Mouse (Mus musculus): ENCODE results near the gene Epb41l4b. TPM values are rescaled to one million over a fixed set of nuclear protein-coding genes. Genes with fewer than 3 reads are reported as not detected.
A peak's percentile ranks its signal among the peaks of the same experiment; 100 is the strongest.

Epb41l4b gene
- polyA plus RNA-seq, 1 experiment from 2014 or later, result 0.29 TPM

- ATAC-seq (ENCODE audit: insufficient number of reproducible peaks, low FRiP score), result peak; percentile 55; the same call in 1 of the 2 replicates
Observed at GRCm38 (mm10) chr4:57082775-57083428, 60.3 kb downstream of the Epb41l4b start.

DNA sequence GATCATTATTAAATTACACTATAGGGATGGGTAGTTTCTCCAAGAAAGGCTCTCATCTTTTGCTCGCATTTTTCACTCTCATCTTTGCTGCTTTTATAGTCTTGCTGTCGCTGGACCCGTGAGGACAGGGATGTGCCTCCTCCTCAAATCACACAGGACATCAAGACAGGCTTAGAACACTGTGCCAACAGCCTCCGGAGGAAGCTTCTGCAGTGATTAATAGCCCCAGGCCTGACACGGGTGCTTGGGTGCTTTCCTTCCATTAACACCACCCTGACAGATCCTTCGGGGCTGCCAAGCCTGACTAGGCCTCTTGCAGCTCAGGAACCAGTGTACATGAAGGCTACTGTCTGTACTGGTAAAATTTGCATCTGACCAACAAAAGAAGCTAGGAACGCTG, 61.8 kb downstream of the Epb41l4b start:
- Histone ChIP-seq H3K27me3 (replicated peaks) (0 out of 2 replicates have a peak, but pooled peaks cover 6% of the 10 kb centered on the region), H3K4me1 (replicated peaks) (peaks cover 29% of the 10 kb centered on the region), H3K27ac (ENCODE audit: poor library complexity, severe bottlenecking) (no peak overlapping the region), H3K9ac (no peak overlapping the region), H3K36me3 (no peaks in the 10 kb centered on the region), H3K4me2 (no peak overlapping the region), H3K4me3 (no peak overlapping the region), H3K9me3 (replicated peaks) (no peaks in the 10 kb centered on the region)
- no peak for ATAC-seq (ENCODE audit: insufficient number of reproducible peaks, low FRiP score)
- WGBS, result 72% methylated on average over 7 of the region's 7 CpGs

More at GRCm38 (mm10) chr4:57082775-57083428, 60.3 kb downstream of the Epb41l4b start:
- H3K4me1 ChIP-seq (replicated peaks), result peaks cover 31% of the 10 kb centered on the region
- 0 out of 2 replicates have a peak, but pooled peaks cover 6% of the 10 kb centered on the region for H3K27me3 ChIP-seq (replicated peaks)
- no peaks in the 10 kb centered on the region for H3K36me3 ChIP-seq
- no peak overlapping the region for H3K4me2 ChIP-seq
- no peak overlapping the region for H3K4me3 ChIP-seq
- no peak overlapping the region for H3K27ac ChIP-seq (ENCODE audit: poor library complexity, severe bottlenecking)
- 34% methylated on average over 10 of the region's 10 CpGs for WGBS
- no peak overlapping the region for H3K9ac ChIP-seq
- no peaks in the 10 kb centered on the region for H3K9me3 ChIP-seq (replicated peaks)

GRCm38 (mm10) chr4:57073843-57074242, 69.4 kb downstream of the Epb41l4b start:
- Histone ChIP-seq H3K4me1 (replicated peaks) (0 out of 2 replicates have a peak, but pooled peaks cover 6% of the 10 kb centered on the region), H3K9me3 (replicated peaks) (no peaks in the 10 kb centered on the region), H3K9ac (no peak overlapping the region), H3K27ac (ENCODE audit: poor library complexity, severe bottlenecking) (no peak overlapping the region), H3K36me3 (no peaks in the 10 kb centered on the region), H3K27me3 (replicated peaks) (no peaks in the 10 kb centered on the region; the same call in 1 of the 2 replicates), H3K4me3 (no peak overlapping the region), H3K4me2 (no peak overlapping the region)
- WGBS, result 66% methylated on average over 7 of the region's 7 CpGs
- no peak for ATAC-seq (ENCODE audit: insufficient number of reproducible peaks, low FRiP score)

GRCm38 (mm10) chr4:57073174-57073573, 70.1 kb downstream of the Epb41l4b start:
- no peak for ATAC-seq (ENCODE audit: insufficient number of reproducible peaks, low FRiP score)
- H3K4me2 ChIP-seq, result no peak overlapping the region
- H3K27ac ChIP-seq (ENCODE audit: poor library complexity, severe bottlenecking), result no peak overlapping the region
- H3K27me3 ChIP-seq (replicated peaks), result no peaks in the 10 kb centered on the region; the same call in 1 of the 2 replicates
- H3K36me3 ChIP-seq, result no peaks in the 10 kb centered on the region
- H3K9ac ChIP-seq, result no peak overlapping the region
- WGBS, result 89% methylated on average over 14 of the region's 14 CpGs
- H3K4me3 ChIP-seq, result no peak overlapping the region
- H3K9me3 ChIP-seq (replicated peaks), result no peaks in the 10 kb centered on the region
- H3K4me1 ChIP-seq (replicated peaks), result 0 out of 2 replicates have a peak, but pooled peaks cover 6% of the 10 kb centered on the region

DNA sequence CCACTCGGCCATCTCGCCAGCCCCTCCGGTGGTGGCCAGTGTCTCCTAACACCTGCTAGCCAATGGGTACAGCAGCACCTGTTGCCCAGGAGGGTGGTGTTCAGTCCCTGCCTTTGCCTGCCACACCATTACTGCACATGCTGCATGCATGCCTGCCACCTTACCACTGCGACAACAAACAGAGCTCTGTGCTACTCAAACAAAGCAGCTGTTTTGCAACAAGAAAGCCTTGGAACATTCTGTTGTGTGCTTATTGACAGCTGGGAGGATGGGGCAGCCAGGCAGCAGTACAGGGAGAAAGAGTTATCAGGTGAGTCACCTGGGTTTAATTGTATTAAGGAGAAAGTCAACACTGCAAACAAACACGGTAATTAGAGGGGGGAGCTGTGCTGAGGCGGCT, 72.6 kb downstream of the Epb41l4b start:
- no peak for ATAC-seq (ENCODE audit: insufficient number of reproducible peaks, low FRiP score)
- Histone ChIP-seq H3K36me3 (no peaks in the 10 kb centered on the region), H3K4me1 (replicated peaks) (0 out of 2 replicates have a peak, but pooled peaks cover 6% of the 10 kb centered on the region), H3K4me2 (no peak overlapping the region), H3K4me3 (no peak overlapping the region), H3K27ac (ENCODE audit: poor library complexity, severe bottlenecking) (no peak overlapping the region), H3K27me3 (replicated peaks) (no peaks in the 10 kb centered on the region; the same call in 1 of the 2 replicates), H3K9me3 (replicated peaks) (no peaks in the 10 kb centered on the region), H3K9ac (no peak overlapping the region)
- 74% methylated on average over 6 of the region's 6 CpGs for WGBS

- ATAC-seq (ENCODE audit: insufficient number of reproducible peaks, low FRiP score), result no peak
- Histone ChIP-seq H3K4me2 (no peak overlapping the region), H3K9ac (no peak overlapping the region), H3K27me3 (replicated peaks) (no peaks in the 10 kb centered on the region; the same call in 1 of the 2 replicates), H3K4me1 (replicated peaks) (peaks cover 6% of the 10 kb centered on the region), H3K9me3 (replicated peaks) (no peaks in the 10 kb centered on the region), H3K4me3 (no peak overlapping the region), H3K27ac (ENCODE audit: poor library complexity, severe bottlenecking) (no peak overlapping the region), H3K36me3 (no peaks in the 10 kb centered on the region)
- 74% methylated on average over 7 of the region's 7 CpGs for WGBS
Observed at GRCm38 (mm10) chr4:57068397-57068796, 74.8 kb downstream of the Epb41l4b start.

- Histone ChIP-seq H3K27ac (ENCODE audit: poor library complexity, severe bottlenecking) (no peak overlapping the region), H3K4me1 (replicated peaks) (peaks cover 6% of the 10 kb centered on the region), H3K9ac (no peak overlapping the region), H3K27me3 (replicated peaks) (no peaks in the 10 kb centered on the region; the same call in 1 of the 2 replicates), H3K36me3 (no peaks in the 10 kb centered on the region), H3K4me2 (no peak overlapping the region), H3K9me3 (replicated peaks) (no peaks in the 10 kb centered on the region), H3K4me3 (no peak overlapping the region)
- ATAC-seq (ENCODE audit: insufficient number of reproducible peaks, low FRiP score), result no peak
- WGBS, result 48% methylated on average over 5 of the region's 5 CpGs
Observed at GRCm38 (mm10) chr4:57067801-57068200, 75.4 kb downstream of the Epb41l4b start.

DNA sequence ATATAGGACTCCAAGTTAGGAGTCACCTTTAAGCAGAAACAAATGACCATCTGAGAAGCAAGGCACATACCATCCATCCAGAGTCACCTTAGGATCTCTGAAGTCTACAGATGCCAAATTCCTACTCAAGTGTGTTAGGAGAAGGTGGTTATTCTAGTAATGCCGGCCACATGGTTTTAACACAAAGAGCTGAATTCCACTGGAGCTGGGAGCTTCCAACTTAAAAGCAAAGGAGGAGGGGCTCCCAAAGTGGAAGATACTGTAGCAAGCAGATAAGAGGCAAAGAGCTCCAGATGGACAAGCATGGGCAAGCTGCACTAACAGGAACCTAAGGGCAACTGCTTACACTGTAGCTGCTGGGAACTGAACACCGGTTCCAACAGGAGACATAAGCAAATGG, 76.3 kb downstream of the Epb41l4b start:
- H3K4me3 ChIP-seq, result no peak overlapping the region
- peaks cover 6% of the 10 kb centered on the region for H3K4me1 ChIP-seq (replicated peaks)
- ATAC-seq (ENCODE audit: insufficient number of reproducible peaks, low FRiP score), result no peak
- no peaks in the 10 kb centered on the region for H3K36me3 ChIP-seq
- H3K9ac ChIP-seq, result no peak overlapping the region
- H3K27me3 ChIP-seq (replicated peaks), result no peaks in the 10 kb centered on the region; the same call in 1 of the 2 replicates
- H3K9me3 ChIP-seq (replicated peaks), result no peaks in the 10 kb centered on the region
- no peak overlapping the region for H3K4me2 ChIP-seq
- WGBS, result 47% methylated on average over 2 of the region's 2 CpGs
- no peak overlapping the region for H3K27ac ChIP-seq (ENCODE audit: poor library complexity, severe bottlenecking)

DNA sequence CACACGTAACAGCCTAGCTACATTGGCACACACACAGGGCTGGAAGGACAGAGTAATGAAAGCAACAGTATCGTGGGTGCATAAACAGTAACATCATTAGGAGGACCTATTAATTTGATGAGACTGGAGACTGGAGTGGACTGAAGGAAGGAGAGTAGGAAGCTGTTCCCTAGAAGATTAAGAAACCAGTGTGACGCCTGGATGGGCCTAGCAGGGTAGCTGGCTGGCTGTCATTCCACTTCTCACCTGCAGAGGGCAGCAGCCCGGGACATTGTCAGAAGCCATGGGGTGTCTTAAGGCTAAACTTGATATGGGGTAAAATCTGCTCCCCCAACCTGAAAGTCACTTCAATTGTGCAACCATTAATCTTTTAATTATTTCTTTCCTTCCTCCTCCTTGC, 78.0 kb downstream of the Epb41l4b start:
- no peaks in the 10 kb centered on the region for H3K36me3 ChIP-seq
- H3K27ac ChIP-seq (ENCODE audit: poor library complexity, severe bottlenecking), result no peak overlapping the region
- no peaks in the 10 kb centered on the region for H3K9me3 ChIP-seq (replicated peaks)
- 30% methylated on average over 4 of the region's 4 CpGs for WGBS
- H3K4me1 ChIP-seq (replicated peaks), result peaks cover 6% of the 10 kb centered on the region
- H3K9ac ChIP-seq, result no peak overlapping the region
- no peak for ATAC-seq (ENCODE audit: insufficient number of reproducible peaks, low FRiP score)
- H3K4me3 ChIP-seq, result no peak overlapping the region
- H3K27me3 ChIP-seq (replicated peaks), result no peaks in the 10 kb centered on the region; the same call in 1 of the 2 replicates
- H3K4me2 ChIP-seq, result no peak overlapping the region

DNA sequence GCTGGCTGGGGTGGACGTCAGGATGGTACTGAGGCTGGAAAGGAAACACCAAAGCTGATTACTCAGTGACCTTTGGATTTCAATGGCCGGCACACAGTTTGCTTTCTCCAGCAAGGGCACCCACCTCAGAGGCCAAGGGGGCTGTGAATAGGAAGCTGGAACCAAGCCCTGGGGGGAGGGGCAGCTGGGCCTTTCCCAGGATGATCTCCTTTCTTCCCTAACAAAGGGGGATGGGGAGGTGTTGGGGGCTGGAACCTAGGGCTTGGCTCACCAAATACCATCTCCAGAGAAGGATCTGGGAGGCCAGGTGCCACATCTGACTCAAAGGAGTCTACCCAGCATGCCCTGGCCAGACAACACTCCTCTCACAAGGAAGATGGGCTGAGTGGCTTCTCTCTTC, 78.4 kb downstream of the Epb41l4b start:
- ATAC-seq (ENCODE audit: insufficient number of reproducible peaks, low FRiP score), result no peak
- H3K4me2 ChIP-seq, result no peak overlapping the region
- H3K4me3 ChIP-seq, result no peak overlapping the region
- H3K27me3 ChIP-seq (replicated peaks), result no peaks in the 10 kb centered on the region; the same call in 1 of the 2 replicates
- 26% methylated on average over 2 of the region's 2 CpGs for WGBS
- H3K36me3 ChIP-seq, result no peaks in the 10 kb centered on the region
- no peaks in the 10 kb centered on the region for H3K9me3 ChIP-seq (replicated peaks)
- no peak overlapping the region for H3K27ac ChIP-seq (ENCODE audit: poor library complexity, severe bottlenecking)
- no peak overlapping the region for H3K9ac ChIP-seq
- H3K4me1 ChIP-seq (replicated peaks), result peaks cover 6% of the 10 kb centered on the region

DNA sequence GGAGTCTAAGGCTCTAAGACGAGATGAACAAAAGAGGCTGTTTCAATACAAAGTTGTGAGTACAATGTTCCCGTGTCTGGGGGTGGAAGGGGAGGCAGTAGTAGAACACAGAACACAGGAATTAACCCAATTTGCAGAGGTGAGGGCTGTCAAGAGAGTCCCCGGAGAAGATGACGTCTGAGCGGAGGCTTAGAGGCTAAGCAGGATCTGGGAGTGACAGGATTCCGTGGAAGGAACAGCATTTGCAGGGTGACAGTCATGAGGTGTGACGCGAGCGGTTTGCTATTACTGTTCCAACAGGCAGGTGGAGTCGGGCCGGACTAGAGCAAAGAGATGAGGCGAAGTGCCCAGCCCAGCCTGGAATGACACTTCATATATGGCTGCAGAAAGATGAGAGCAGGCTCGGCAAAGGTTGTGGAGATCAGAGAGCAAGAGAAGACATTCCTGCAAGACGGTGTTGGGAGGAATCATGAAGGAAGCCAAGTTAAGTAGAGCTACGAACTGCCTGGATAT, 82.9 kb downstream of the Epb41l4b start:
- Histone ChIP-seq H3K36me3 (no peaks in the 10 kb centered on the region), H3K4me3 (no peak overlapping the region), H3K27ac (ENCODE audit: poor library complexity, severe bottlenecking) (no peak overlapping the region), H3K9ac (no peak overlapping the region), H3K9me3 (replicated peaks) (no peaks in the 10 kb centered on the region), H3K4me2 (no peak overlapping the region), H3K27me3 (replicated peaks) (no peaks in the 10 kb centered on the region), H3K4me1 (replicated peaks) (peaks cover 14% of the 10 kb centered on the region)
- ATAC-seq (ENCODE audit: insufficient number of reproducible peaks, low FRiP score), result no peak
- 69% methylated on average over 15 of the region's 15 CpGs for WGBS
